Mouse (Mus musculus) retina, adult 2 months (tissue): ENCODE measurements around the gene Ddi2.

Experiments used
- DNase-seq: peaks from one replicate; pipeline ENCODE4 v3.0.0-alpha.2; 2012; ENCODE audit warnings: low read depth, low spot score

Ddi2 gene

DNA sequence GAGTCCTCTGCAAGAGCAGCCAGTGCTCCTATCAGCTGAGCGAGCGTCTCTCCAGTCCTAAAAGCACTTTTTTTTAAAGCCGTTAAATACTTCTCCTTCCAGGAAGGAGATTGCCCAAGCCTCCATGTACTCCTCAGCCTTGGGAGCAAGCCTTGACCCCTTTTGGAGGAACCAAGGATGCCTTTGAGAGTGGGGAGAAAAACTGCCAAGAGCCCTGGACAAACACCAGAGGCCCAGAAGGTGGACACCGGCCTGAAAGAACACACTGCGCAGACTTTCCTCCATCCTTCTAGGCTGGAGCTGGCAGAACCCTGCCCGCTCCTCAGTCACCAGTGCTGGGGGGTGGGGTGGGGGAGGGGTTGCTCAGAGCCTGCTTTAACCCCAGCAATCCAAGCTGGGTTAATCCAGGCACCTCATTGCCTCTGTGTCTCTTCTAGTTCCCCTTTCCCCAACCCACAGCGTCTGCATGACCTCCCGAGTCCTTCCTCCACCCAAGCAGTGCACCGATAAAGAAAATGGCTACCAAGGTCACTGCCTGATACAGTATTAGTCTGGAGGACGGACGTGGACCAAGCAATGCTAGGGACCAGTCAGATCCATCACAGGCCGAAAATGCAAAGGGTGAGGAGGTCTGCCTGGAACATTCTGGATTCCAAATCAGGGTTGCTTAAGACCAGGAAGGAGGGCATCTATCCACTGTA lies 67.2 kb downstream of the Ddi2 start:
- DNase-seq: no peak

GRCm38 (mm10) chr4:141654509-141654908 lies 68.7 kb downstream of the Ddi2 start:
- no peak for DNase-seq

- no peak for DNase-seq
These were observed 69.4 kb downstream of the Ddi2 start for GRCm38 (mm10) chr4:141653813-141654212.

- DNase-seq: no peak
These were observed 70.2 kb downstream of the Ddi2 start for GRCm38 (mm10) chr4:141653044-141653443.

GRCm38 (mm10) chr4:141651944-141652343 lies 71.3 kb downstream of the Ddi2 start:
- no peak for DNase-seq

GRCm38 (mm10) chr4:141651286-141651685 lies 71.9 kb downstream of the Ddi2 start:
- no peak for DNase-seq

DNA sequence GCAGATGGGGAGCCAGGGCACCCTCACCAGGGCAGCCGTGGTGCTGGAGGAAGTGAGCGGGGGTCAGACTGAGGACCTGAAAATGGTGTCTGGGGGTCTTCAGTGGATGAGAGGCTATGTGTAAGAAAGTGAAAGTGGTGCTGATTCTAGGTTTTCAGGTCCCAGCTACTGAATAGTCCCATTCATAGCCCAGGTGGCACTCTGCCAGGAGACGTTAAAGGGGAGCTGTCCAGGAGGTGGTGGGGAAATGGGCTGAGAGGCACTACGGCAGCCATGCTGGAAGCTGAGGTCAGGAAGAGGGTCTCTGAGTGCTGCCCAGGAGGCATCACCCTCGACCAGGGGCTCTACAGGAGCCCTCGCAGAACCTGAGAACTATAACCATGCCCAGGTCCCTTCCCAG lies 74.0 kb downstream of the Ddi2 start:
- no peak for DNase-seq

DNA sequence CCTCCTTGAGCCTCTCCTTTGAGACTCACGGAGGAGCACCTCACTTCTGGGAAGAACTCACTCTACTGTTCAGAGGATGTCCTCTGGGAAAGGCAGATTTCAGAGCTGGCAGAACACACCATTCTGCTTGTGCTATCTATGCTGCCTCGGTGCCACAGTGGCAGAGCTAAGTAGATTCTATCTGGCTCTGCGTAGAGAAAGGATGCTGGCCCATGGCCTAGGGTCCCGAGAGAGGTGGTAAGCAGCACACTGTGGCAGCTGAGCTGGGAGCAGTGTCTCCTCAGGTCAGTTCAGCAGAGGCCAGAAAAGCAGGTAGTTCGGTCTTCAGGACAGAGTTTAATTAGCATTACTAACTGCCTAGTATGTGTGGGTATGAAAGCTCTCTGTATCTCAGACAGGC lies 75.0 kb downstream of the Ddi2 start:
- DNase-seq: no peak

DNA sequence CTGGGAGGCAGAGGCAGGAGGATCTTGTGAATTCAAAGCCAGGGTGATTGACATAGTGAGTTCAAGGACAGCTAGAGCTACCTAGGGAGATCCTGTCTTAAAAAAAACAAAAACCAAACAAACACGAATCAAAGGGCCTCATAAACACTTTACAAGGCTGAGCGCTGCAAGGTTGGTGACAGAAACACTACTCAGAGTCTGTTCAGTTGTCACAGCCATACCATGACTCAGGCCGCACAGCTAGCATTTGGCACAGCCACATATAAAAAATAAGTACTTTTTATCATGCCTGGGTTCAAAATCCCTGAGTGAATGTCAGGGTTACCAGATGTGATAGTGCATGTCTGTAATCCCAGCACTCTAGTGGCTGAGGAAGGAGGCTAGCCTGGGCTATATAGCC lies 76.0 kb downstream of the Ddi2 start:
- DNase-seq: no peak

DNA sequence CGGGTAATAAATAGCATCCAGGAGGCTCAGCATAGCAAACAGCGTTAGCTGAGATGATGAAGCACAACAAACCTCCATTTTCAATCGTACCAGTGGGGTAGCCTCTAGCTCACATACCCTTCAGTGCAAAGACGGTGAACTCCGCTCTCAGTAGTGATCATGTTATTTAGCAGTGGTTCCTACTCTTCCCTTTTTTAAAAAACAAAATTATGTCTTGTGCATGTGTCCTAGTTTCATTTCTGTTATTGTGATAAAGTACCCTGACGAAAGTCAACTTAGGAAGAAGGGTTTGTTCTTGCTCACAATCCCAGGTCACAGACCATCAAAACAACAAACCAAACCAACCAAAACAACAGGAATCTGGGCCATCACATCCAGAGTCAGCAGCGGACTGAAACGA lies 77.2 kb downstream of the Ddi2 start:
- DNase-seq: no peak

DNA sequence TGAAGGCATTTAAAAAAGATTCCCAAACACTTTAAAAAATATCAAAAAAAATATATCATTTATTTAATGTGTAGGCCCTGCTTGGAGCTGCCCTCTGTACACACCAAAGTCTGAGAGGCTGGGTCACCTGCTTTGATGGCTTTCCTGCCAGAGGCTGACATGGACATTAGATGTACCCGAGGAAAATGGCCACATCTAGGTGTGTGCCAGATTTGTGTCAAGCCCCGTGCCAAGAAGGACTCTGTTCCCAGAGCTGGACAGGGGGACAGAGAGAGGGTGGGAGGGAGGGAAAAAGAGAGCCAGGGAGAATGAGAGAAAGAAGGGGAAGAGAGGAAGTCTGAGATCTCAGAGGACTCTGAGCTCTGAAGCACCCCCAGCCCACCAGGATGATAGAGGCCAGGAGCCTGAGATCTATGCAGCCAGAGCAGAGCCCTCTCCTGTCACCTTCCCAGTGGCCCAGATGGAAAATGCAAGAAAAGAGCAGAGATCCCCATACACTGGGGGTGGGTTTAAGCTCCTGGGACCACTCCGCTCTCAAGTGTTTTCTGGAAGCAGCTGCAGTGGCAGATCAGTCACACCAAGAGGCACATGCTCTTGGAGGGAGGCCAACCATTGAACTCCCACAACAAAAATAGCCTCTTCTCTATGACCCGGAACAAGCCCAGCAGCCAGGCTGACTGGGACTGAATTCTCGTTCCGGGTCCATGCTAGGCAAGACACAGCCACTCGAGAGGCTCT lies 79.9 kb downstream of the Ddi2 start:
- no peak for DNase-seq

DNA sequence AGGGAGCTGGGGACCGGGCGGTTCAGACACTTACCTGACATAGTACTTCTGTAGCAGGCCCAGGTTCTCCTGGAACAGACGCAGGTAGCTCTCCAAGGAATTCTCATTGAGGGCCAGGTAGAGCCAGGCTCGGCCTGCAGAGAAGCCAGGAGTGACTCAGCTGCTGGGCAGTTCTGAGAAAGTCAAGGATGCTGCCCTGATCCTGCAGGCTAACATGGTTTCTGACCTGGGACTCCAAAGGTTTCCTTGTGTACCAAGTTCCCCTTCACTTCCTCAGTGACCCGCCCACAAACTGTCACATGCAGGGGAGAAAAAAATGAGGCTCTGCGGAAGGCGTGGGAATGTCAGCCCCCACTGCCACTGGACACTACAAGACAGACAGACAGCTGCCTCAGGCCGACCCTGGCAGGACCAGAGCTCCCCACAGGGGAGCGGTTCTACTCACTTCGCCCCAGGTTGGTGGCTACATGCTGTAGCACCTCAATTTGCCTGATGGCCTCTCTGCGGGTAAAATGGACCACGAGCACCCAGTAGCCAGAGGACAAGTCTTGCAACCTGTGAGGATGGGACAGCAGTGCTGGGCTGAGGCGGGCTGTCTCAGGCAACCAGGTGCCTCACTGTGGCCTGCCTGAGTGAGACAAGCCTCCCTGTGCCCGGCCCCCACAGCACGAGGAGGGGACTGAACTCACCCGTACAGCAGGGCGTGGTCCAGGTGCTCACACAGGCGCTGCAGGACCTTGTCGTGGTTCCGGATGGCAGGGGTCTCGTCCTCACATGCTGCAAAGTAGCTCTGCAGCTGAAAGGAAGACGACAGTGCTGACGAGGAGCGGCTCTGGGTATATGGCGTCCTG lies 81.0 kb downstream of the Ddi2 start:
- no peak for DNase-seq

- no peak for DNase-seq
These were observed 81.9 kb downstream of the Ddi2 start for GRCm38 (mm10) chr4:141641353-141641771.

DNA sequence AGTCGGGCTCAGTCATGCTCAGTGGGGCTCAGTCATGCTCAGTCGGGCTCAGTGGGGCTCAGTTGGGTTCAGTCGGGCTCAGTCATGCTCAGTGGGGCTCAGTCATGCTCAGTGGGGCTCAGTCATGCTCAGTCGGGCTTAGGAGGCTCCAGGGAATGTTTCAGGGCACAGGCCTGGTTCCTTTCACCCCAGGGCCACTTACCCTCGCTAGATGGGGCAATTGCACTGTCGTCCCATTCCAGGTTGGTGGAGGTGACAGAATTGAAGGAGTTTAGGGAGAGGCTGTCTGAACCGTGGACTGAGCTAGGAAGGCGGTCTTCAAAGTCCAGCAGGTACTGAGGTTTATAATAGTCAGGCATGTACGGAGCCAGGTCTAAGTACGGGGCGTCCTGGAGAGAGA lies 83.7 kb downstream of the Ddi2 start:
- DNase-seq: no peak

DNA sequence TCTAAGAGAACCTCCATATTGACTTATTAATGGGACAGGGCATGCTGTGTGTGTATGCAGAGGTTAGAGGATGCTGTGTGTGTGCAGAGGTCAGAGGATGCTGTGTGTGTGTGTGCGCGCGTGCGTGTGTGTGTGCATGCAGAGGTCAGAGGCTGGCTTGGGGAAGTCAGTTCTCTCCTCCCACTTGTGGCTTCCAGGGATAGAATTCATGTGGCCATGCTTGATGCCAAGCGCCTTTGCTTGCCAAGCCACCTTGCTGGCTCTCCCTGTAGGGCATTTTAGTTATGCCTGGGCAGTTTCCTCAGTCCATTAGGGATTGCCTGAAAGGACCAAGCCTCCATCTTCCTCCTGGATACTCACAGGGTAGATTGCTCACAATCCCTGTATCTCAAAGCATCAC lies 86.5 kb downstream of the Ddi2 start:
- no peak for DNase-seq

- no peak for DNase-seq
These were observed 87.2 kb downstream of the Ddi2 start for GRCm38 (mm10) chr4:141635991-141636390.

- no peak for DNase-seq
These were observed 90.9 kb downstream of the Ddi2 start for GRCm38 (mm10) chr4:141632111-141632873.

- DNase-seq: no peak
These were observed 92.0 kb downstream of the Ddi2 start for GRCm38 (mm10) chr4:141631250-141631649.

- DNase-seq: no peak
These were observed 93.2 kb downstream of the Ddi2 start for GRCm38 (mm10) chr4:141630021-141630420.

- DNase-seq: no peak
These were observed 94.6 kb downstream of the Ddi2 start for GRCm38 (mm10) chr4:141628661-141629060.
